Mouse (Mus musculus) stomach, embryonic 16.5 days (tissue): Measurements from ENCODE around the gene Synpo2. TPM values are rescaled to one million over a fixed set of nuclear protein-coding genes. Genes with fewer than 3 reads are reported as not detected.

Source experiments
- ATAC-seq: fragments of 200-750 bp; cut with Nextera tagmentation; 2 replicates; pipeline ENCODE4 v1.8.0; 2017; ENCODE audit warnings: moderate number of reproducible peaks, moderate TSS enrichment; ENCODE audit not compliant: insufficient read depth, low FRiP score
- H3K27ac ChIP-seq: fragments of 300-500 bp; sonication (generic); 2 replicates; pipeline ENCODE4 v1.5.1; 2014; ENCODE audit warnings: low read length
- H3K27me3 ChIP-seq: fragments of 300-500 bp; sonication (generic); 2 replicates; pipeline ENCODE4 v1.6.1; 2014; ENCODE audit warnings: low read length, control low read depth, mixed read lengths; ENCODE audit not compliant: control insufficient read depth, insufficient read depth
- H3K36me3 ChIP-seq: fragments of 300-500 bp; sonication (generic); 2 replicates; pipeline ENCODE4 v1.6.1; 2014; ENCODE audit warnings: low read length; ENCODE audit not compliant: control insufficient read depth, insufficient read depth
- H3K4me1 ChIP-seq: fragments of 300-500 bp; sonication (generic); 2 replicates; pipeline ENCODE4 v1.6.1; 2014; ENCODE audit warnings: low read length, control low read depth, mixed read lengths; ENCODE audit not compliant: control insufficient read depth, insufficient read depth
- H3K4me2 ChIP-seq: fragments of 300-500 bp; sonication (generic); 2 replicates; pipeline ENCODE4 v1.6.1; 2014; ENCODE audit warnings: low read depth, low read length, mixed read lengths
- H3K4me3 ChIP-seq: fragments of 300-500 bp; sonication (generic); replicated peaks from 2 replicates; pipeline ENCODE4 v1.5.1; 2014; ENCODE audit warnings: mild to moderate bottlenecking, low read length
- H3K9ac ChIP-seq: fragments of 300-500 bp; sonication (generic); 2 replicates; pipeline ENCODE4 v1.6.1; 2014; ENCODE audit warnings: low read length
- H3K9me3 ChIP-seq: fragments of 300-500 bp; sonication (generic); replicated peaks from 2 replicates; pipeline ENCODE4 v1.6.1; 2016; ENCODE audit warnings: low read length, control low read depth; ENCODE audit not compliant: control insufficient read depth
- WGBS: fragments of 180-500 bp; shearing (Covaris S2); extraction: QIAGEN DNeasy Blood & Tissue Kit; methylation state at CpG from one replicate; pipeline ENCODE4 v1.1.7; 2014; 5-methylcytosine and 5-hydroxymethylcytosine counted together
- polyA plus RNA-seq: library from polyadenylated mRNA; unstranded; fragments of >200 nt; fragmentation: Nextera tagmentation; extraction: Ambion mirVana; gene quantifications from 2 replicates; pipeline ENCODE4 v1.2.1, GENCODE M21; 2015

Synpo2 gene
- polyA plus RNA-seq, 1 experiment from 2014 or later = 38.7 TPM

DNA sequence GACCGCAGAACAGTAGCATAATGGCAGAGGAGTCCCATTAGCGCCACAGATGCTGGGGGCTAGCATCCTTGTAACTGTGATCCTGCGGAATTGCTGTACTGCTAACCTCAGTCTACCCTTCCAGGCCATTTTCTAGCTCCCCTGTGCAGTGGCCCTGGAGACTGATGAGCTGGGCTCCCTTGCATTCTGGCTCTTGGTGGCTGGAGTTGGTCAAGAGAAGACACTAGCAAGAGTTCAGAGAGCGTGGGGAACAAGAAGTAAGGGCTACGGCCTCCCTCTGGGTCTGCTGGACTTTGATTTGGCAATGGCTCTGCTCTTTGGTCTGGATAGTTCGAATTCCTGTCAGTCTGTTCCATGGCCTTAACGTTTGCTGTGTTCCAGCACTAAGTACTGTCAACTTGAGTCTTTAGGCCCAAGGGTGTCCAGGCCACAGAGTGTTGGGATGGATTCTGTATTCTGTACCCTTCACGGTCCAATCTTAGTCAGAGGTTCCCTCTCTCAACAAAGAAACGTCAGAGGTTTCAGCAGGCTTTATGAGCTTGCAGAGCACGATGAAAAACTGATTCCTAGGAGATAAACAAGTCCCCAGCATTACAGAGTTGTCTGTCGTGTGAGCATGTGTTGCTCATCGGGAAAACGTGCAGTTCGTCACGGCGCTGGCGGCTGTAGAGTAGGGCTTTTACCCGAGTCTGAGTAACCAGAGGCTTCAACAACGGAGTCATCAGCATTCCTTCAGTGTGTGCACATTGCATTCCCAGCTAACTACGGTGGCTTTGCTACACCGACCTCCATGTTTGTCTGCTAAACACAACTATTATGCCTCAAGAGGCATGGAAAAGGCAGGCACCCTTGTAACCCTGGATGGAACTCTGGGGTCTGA is 113.6 kb downstream of the Synpo2 start:
- 57% methylated on average over 21 of the region's 21 CpGs for whole genome bisulfite sequencing
- peak overlapping the region; percentile 55 for H3K27ac ChIP-seq
- H3K4me3 ChIP-seq = no peak overlapping the region
- H3K36me3 ChIP-seq = no peaks in the 10 kb centered on the region
- peak; percentile 67 for ATAC-seq
- no peak overlapping the region for H3K9ac ChIP-seq
- no peaks in the 10 kb centered on the region for H3K9me3 ChIP-seq
- H3K4me1 ChIP-seq = 0 out of 2 replicates have a peak, but pooled peaks cover 6% of the 10 kb centered on the region
- H3K4me2 ChIP-seq = no peak overlapping the region
- no peaks in the 10 kb centered on the region for H3K27me3 ChIP-seq

DNA sequence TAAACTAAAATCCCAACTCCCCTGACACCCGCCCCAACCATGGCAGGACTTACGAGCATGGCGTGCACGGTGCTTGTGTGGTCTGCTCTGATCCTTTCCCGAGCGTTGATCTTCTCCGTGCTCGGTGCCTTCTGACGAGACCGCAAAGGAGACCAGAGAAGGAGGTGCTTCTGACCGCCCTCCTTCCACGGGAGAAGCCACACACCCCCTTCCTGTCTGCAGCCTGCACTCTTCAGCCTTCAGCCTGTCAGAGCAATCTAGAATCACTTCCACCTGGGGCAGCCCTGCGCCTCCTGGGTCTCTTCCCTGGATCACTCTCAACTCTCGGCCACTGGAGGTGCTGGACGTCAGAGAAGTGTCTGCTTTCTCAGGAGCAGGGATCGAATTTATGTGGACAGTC is 119.0 kb downstream of the Synpo2 start:
- ATAC-seq = peak; percentile 65; the same call in 1 of the 2 replicates
- Histone ChIP-seq H3K4me3 (peak overlapping the region; percentile 23), H3K36me3 (0 out of 2 replicates have a peak, but pooled peaks cover 8% of the 10 kb centered on the region), H3K9me3 (no peaks in the 10 kb centered on the region), H3K4me2 (peak overlapping the region; percentile 38), H3K27me3 (no peaks in the 10 kb centered on the region), H3K27ac (peak overlapping the region; percentile 57; the same call in 1 of the 2 replicates), H3K4me1 (0 out of 2 replicates have a peak, but pooled peaks cover 6% of the 10 kb centered on the region), H3K9ac (peak overlapping the region; percentile 61)
- WGBS = 26% methylated on average over 16 of the region's 16 CpGs

- Histone ChIP-seq H3K36me3 (0 out of 2 replicates have a peak, but pooled peaks cover 8% of the 10 kb centered on the region), H3K4me3 (peak overlapping the region; percentile 24), H3K27me3 (no peaks in the 10 kb centered on the region), H3K27ac (peak overlapping the region; percentile 21; the same call in 1 of the 2 replicates), H3K9ac (peak overlapping the region; percentile 34), H3K9me3 (no peaks in the 10 kb centered on the region), H3K4me2 (peak overlapping the region; percentile 36), H3K4me1 (0 out of 2 replicates have a peak, but pooled peaks cover 6% of the 10 kb centered on the region)
- ATAC-seq = no peak
- WGBS = 28% methylated on average over 15 of the region's 15 CpGs
Measured at GRCm38 (mm10) chr3:123115770-123116527, 120.0 kb downstream of the Synpo2 start.

DNA sequence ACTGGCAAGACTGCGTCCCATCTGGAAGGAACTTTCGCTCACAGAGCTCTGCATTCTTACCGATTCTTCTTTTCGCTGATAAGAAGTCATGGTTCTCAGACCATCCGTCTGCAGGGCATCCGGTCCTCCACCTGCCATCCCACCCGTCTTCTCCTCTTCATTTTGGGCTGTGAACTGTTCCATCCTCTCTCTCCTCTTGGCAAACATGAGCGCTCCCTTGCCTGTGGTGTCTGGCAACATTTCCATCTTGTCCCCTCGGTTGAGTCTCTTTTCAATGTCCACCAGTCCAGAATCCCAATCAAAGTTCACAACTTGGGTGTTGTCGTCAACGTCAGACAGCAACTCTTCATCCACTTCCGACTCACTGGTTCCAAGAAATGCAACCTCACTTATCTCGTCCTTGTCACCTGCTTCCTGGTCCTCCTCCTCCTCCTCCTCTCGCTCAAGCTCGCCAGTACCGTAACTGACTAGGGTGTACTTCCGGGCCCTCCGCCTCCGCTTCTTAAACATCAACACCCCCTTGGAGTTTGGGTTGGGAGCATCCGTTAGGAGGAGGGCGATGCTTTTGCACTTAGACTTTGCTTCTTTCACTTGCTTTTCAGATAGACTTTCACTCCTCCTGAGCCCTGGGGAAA is 121.8 kb downstream of the Synpo2 start:
- H3K27me3 ChIP-seq = no peaks in the 10 kb centered on the region
- no peak for ATAC-seq
- H3K4me1 ChIP-seq = 0 out of 2 replicates have a peak, but pooled peaks cover 6% of the 10 kb centered on the region
- WGBS = 93% methylated on average over 21 of the region's 21 CpGs
- no peaks in the 10 kb centered on the region for H3K9me3 ChIP-seq
- 0 out of 2 replicates have a peak, but pooled peaks cover 8% of the 10 kb centered on the region for H3K36me3 ChIP-seq
- no peak overlapping the region for H3K4me3 ChIP-seq
- no peak overlapping the region for H3K4me2 ChIP-seq
- no peak overlapping the region for H3K9ac ChIP-seq
- no peak overlapping the region for H3K27ac ChIP-seq

DNA sequence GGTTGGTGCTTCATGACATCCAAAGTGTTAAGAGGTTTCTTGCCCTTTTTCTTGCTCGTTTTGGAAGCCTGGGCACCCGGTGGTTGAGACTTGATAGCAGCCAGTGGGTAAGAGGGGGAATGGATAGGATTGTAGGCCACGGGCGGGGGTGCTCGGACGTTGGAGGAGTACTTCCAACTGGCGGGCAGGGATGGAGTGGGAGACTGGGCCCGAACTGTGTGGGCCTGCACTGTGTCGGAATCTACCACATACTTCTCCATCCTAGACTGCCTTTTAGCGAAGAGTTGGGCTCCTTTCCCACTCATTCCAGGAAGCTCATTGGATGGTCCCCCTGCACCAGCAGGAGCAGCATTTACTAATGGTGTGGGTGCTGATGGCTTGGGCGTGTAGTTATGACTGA is 123.2 kb downstream of the Synpo2 start:
- no peaks in the 10 kb centered on the region for H3K27me3 ChIP-seq
- no peak overlapping the region for H3K4me3 ChIP-seq
- no peaks in the 10 kb centered on the region for H3K9me3 ChIP-seq
- H3K9ac ChIP-seq = no peak overlapping the region
- H3K4me1 ChIP-seq = peaks cover 12% of the 10 kb centered on the region
- H3K36me3 ChIP-seq = 0 out of 2 replicates have a peak, but pooled peaks cover 8% of the 10 kb centered on the region
- 81% methylated on average over 11 of the region's 11 CpGs for WGBS
- H3K4me2 ChIP-seq = no peak overlapping the region
- no peak overlapping the region for H3K27ac ChIP-seq
- no peak for ATAC-seq

DNA sequence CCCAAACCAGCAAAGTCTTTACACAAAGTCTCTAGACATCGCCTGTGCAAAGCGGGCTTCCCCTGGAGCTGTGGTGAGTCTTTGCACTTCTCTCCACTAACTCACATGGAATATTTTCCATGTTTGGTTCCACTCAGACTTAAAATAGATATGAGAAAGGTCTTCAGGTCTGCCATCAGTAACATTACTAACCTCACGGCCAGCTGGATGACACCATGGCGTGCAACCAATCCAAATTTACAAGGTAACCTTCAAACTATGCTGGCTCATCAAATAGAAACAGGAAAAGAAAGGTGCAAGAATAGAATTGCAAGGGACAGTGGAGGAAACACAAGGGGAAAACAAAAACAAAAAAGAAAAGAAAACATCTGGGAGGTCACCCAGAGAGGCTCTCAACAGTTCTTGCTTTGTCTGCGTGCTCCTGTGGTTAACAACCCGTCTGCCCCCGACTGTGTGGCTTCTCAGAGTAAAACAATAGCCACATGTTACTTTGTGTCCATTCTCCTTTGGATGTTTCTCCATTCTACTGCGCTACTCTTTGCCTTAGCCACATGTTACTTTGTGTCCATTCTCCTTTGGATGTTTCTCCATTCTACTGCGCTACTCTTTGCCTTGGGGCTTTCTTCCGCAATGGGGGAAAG is 124.8 kb downstream of the Synpo2 start:
- Histone ChIP-seq H3K36me3 (0 out of 2 replicates have a peak, but pooled peaks cover 8% of the 10 kb centered on the region), H3K4me2 (no peak overlapping the region), H3K9ac (no peak overlapping the region), H3K27ac (no peak overlapping the region), H3K4me1 (peaks cover 19% of the 10 kb centered on the region), H3K27me3 (no peaks in the 10 kb centered on the region), H3K9me3 (no peaks in the 10 kb centered on the region), H3K4me3 (no peak overlapping the region)
- no peak for ATAC-seq
- 79% methylated on average over 10 of the region's 10 CpGs for WGBS

GRCm38 (mm10) chr3:123107830-123108549 is 128.0 kb downstream of the Synpo2 start:
- H3K27ac ChIP-seq = no peak overlapping the region
- no peaks in the 10 kb centered on the region for H3K27me3 ChIP-seq
- no peak overlapping the region for H3K4me3 ChIP-seq
- H3K9me3 ChIP-seq = no peaks in the 10 kb centered on the region
- no peak for ATAC-seq
- 0 out of 2 replicates have a peak overlapping the region, but pooled peaks have one; percentile 16 for H3K4me2 ChIP-seq
- H3K4me1 ChIP-seq = peaks cover 14% of the 10 kb centered on the region
- 0 out of 2 replicates have a peak overlapping the region, but pooled peaks have one; percentile 9 for H3K9ac ChIP-seq
- H3K36me3 ChIP-seq = 0 out of 2 replicates have a peak, but pooled peaks cover 4% of the 10 kb centered on the region
- WGBS = 38% methylated on average over 14 of the region's 14 CpGs

DNA sequence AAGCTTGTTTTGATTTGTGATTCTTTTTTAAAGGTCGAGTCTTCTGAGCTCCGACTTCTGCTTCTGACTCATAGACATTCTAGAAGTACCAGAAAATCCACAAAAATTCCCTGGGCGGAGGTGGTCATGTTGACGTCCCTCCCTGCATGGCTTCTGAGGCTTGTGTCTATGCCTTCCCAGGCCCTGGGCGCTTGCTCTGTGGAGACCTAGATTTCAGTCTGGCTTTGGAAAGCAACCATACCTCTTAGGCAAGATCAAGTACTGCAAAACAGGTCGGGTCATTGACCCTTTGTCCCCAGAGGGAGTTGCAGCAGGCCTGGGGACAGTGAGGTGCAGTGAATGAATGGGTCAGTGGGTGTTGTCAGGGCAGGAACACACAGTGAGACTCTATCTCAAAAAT is 131.6 kb downstream of the Synpo2 start:
- no peaks in the 10 kb centered on the region for H3K9me3 ChIP-seq
- peaks cover 14% of the 10 kb centered on the region for H3K4me1 ChIP-seq
- 79% methylated on average over 6 of the region's 6 CpGs for WGBS
- H3K9ac ChIP-seq = no peak overlapping the region
- H3K4me3 ChIP-seq = no peak overlapping the region
- no peak overlapping the region; the same call in 1 of the 2 replicates for H3K27ac ChIP-seq
- H3K4me2 ChIP-seq = no peak overlapping the region
- no peaks in the 10 kb centered on the region for H3K36me3 ChIP-seq
- no peaks in the 10 kb centered on the region for H3K27me3 ChIP-seq
- ATAC-seq = no peak
